Mouse (Mus musculus) liver, postnatal 0 days (tissue): ENCODE measurements at regions not wholly inside any gene's neighbourhood (a gene's known extent, or its start where the extent isn't known, plus 50 kb on each side); places are given as distances from the start of the nearest gene placed in this dataset.

Experiments
- ATAC-seq: fragments of 200-750 bp; cut with Nextera tagmentation; 2 replicates; pipeline ENCODE4 v1.8.0; 2017; ENCODE audit warnings: mild to moderate bottlenecking, moderate library complexity
- DNase-seq: peaks from one replicate; pipeline ENCODE4 v3.0.0-alpha.2; 2016
- H3K27ac ChIP-seq: fragments of 300-500 bp; sonication (generic); 2 replicates; pipeline ENCODE4 v1.5.1; 2014; ENCODE audit warnings: antibody characterized with exemption, moderate library complexity, mild to moderate bottlenecking, low read depth
- H3K27me3 ChIP-seq: fragments of 300-500 bp; sonication (generic); 2 replicates; pipeline ENCODE4 v1.6.1; 2014; ENCODE audit warnings: low read length, control low read depth, mixed read lengths; ENCODE audit not compliant: insufficient read depth
- H3K36me3 ChIP-seq: fragments of 300-500 bp; sonication (generic); replicated peaks from 2 replicates; pipeline ENCODE4 v1.6.1; 2014; ENCODE audit warnings: mild to moderate bottlenecking, control low read depth, low read length, moderate library complexity, mixed read lengths; ENCODE audit not compliant: insufficient read depth
- H3K4me1 ChIP-seq: fragments of 300-500 bp; sonication (generic); 2 replicates; pipeline ENCODE4 v1.6.1; 2014; ENCODE audit warnings: antibody characterized with exemption, mild to moderate bottlenecking, control low read depth; ENCODE audit not compliant: insufficient read depth
- H3K4me2 ChIP-seq: fragments of 300-500 bp; sonication (generic); 2 replicates; pipeline ENCODE4 v1.6.1; 2014; ENCODE audit warnings: low read depth, mild to moderate bottlenecking, low read length, moderate library complexity, mixed read lengths
- H3K4me3 ChIP-seq: fragments of 300-500 bp; sonication (generic); 2 replicates; pipeline ENCODE4 v1.5.1; 2014; ENCODE audit warnings: low read depth, low read length
- H3K9ac ChIP-seq: fragments of 300-500 bp; sonication (generic); replicated peaks from 2 replicates; pipeline ENCODE4 v1.6.1; 2014; ENCODE audit warnings: mild to moderate bottlenecking, moderate library complexity
- H3K9me3 ChIP-seq: fragments of 300-500 bp; sonication (generic); 2 replicates; pipeline ENCODE4 v1.6.1; 2016; ENCODE audit warnings: mild to moderate bottlenecking, control low read depth, low read length, mixed read lengths
- CTCF ChIP-seq: sonication (generic); IDR thresholded peaks from 2 replicates; pipeline ENCODE4 v1.5.1; 2016; ENCODE audit warnings: antibody characterized with exemption, low read depth
- EP300 ChIP-seq: IDR thresholded peaks from 2 replicates; pipeline ENCODE4 v1.6.1; 2016; ENCODE audit warnings: antibody characterized with exemption, low read depth, mild to moderate bottlenecking
- WGBS: fragments of 180-500 bp; shearing (Covaris S2); extraction: QIAGEN DNeasy Blood & Tissue Kit; methylation state at CpG from one replicate; pipeline ENCODE4 v1.1.7; 2014; ENCODE audit not compliant: insufficient replicate concordance; 5-methylcytosine and 5-hydroxymethylcytosine counted together

- no peak for DNase-seq
- Histone ChIP-seq H3K27me3 (no peaks in the 10 kb centered on the region), H3K36me3 (no peaks in the 10 kb centered on the region), H3K27ac (no peak overlapping the region), H3K4me1 (no peaks in the 10 kb centered on the region), H3K9ac (no peak overlapping the region), H3K4me2 (no peak overlapping the region), H3K4me3 (no peak overlapping the region), H3K9me3 (no peaks in the 10 kb centered on the region)
- WGBS, result 86% methylated on average over 2 of the region's 2 CpGs
- no peak for TF ChIP-seq CTCF
- ATAC-seq, result no peak
Measured at GRCm38 (mm10) chr14:88330613-88331012, 140.6 kb downstream of the Pcdh20 start.

- no peak overlapping the region for H3K4me2 ChIP-seq
- no peak for DNase-seq
- H3K4me1 ChIP-seq, result no peaks in the 10 kb centered on the region
- no peak for ATAC-seq
- 81% methylated on average over 4 of the region's 4 CpGs for WGBS
- H3K27me3 ChIP-seq, result no peaks in the 10 kb centered on the region
- no peak overlapping the region for H3K27ac ChIP-seq
- H3K4me3 ChIP-seq, result no peak overlapping the region
- no peaks in the 10 kb centered on the region for H3K36me3 ChIP-seq
- no peak overlapping the region for H3K9ac ChIP-seq
- TF ChIP-seq EP300 (no peak), CTCF (no peak)
- H3K9me3 ChIP-seq, result no peaks in the 10 kb centered on the region
Measured at GRCm38 (mm10) chr14:88326411-88326810, 144.8 kb downstream of the Pcdh20 start.

GRCm38 (mm10) chr14:88278327-88278726, 192.9 kb downstream of the Pcdh20 start:
- ATAC-seq (no peak), DNase-seq (no peak)
- no peaks in the 10 kb centered on the region for H3K27me3 ChIP-seq
- no peak overlapping the region for H3K4me3 ChIP-seq
- no peak overlapping the region for H3K27ac ChIP-seq
- no peaks in the 10 kb centered on the region for H3K36me3 ChIP-seq
- no peaks in the 10 kb centered on the region for H3K4me1 ChIP-seq
- 29% methylated on average over 5 of the region's 5 CpGs for WGBS
- H3K9me3 ChIP-seq, result no peaks in the 10 kb centered on the region
- H3K9ac ChIP-seq, result no peak overlapping the region
- no peak overlapping the region for H3K4me2 ChIP-seq
- TF ChIP-seq CTCF (peak; percentile 35), EP300 (no peak)

GRCm38 (mm10) chr14:88264771-88265170, 206.4 kb downstream of the Pcdh20 start:
- TF ChIP-seq EP300 (no peak), CTCF (no peak)
- no peak for DNase-seq
- Histone ChIP-seq H3K9ac (no peak overlapping the region), H3K36me3 (no peaks in the 10 kb centered on the region), H3K4me2 (no peak overlapping the region), H3K27ac (no peak overlapping the region), H3K9me3 (no peaks in the 10 kb centered on the region; the same call in 1 of the 2 replicates), H3K4me3 (no peak overlapping the region), H3K27me3 (no peaks in the 10 kb centered on the region), H3K4me1 (no peaks in the 10 kb centered on the region)
- no peak for ATAC-seq

- Histone ChIP-seq H3K9me3 (no peaks in the 10 kb centered on the region), H3K27me3 (no peaks in the 10 kb centered on the region), H3K4me3 (no peak overlapping the region), H3K9ac (no peak overlapping the region), H3K4me1 (no peaks in the 10 kb centered on the region), H3K27ac (no peak overlapping the region), H3K36me3 (no peaks in the 10 kb centered on the region), H3K4me2 (no peak overlapping the region)
- DNase-seq (no peak), ATAC-seq (no peak)
- no peak for TF ChIP-seq EP300
Measured at GRCm38 (mm10) chr14:88259034-88259433, 212.2 kb downstream of the Pcdh20 start.

GRCm38 (mm10) chr14:88255131-88255530, 216.1 kb downstream of the Pcdh20 start:
- no peaks in the 10 kb centered on the region for H3K36me3 ChIP-seq
- WGBS, result 61% methylated on average over 3 of the region's 3 CpGs
- no peak overlapping the region for H3K27ac ChIP-seq
- H3K4me1 ChIP-seq, result no peaks in the 10 kb centered on the region
- H3K4me3 ChIP-seq, result no peak overlapping the region
- no peak overlapping the region for H3K9ac ChIP-seq
- H3K4me2 ChIP-seq, result no peak overlapping the region
- no peaks in the 10 kb centered on the region for H3K9me3 ChIP-seq
- no peak for DNase-seq
- no peak for ATAC-seq
- H3K27me3 ChIP-seq, result no peaks in the 10 kb centered on the region
- TF ChIP-seq CTCF (no peak), EP300 (no peak)
